Mouse (Mus musculus): Measurements from ENCODE around the gene Nup210. TPM values are rescaled to one million over a fixed set of nuclear protein-coding genes. Genes with fewer than 3 reads are reported as not detected.
A peak's percentile ranks its signal among the peaks of the same experiment; 100 is the strongest.

The Nup210 gene
- polyA plus RNA-seq, 1 experiment from 2014 or later, result 2.8 TPM

DNA sequence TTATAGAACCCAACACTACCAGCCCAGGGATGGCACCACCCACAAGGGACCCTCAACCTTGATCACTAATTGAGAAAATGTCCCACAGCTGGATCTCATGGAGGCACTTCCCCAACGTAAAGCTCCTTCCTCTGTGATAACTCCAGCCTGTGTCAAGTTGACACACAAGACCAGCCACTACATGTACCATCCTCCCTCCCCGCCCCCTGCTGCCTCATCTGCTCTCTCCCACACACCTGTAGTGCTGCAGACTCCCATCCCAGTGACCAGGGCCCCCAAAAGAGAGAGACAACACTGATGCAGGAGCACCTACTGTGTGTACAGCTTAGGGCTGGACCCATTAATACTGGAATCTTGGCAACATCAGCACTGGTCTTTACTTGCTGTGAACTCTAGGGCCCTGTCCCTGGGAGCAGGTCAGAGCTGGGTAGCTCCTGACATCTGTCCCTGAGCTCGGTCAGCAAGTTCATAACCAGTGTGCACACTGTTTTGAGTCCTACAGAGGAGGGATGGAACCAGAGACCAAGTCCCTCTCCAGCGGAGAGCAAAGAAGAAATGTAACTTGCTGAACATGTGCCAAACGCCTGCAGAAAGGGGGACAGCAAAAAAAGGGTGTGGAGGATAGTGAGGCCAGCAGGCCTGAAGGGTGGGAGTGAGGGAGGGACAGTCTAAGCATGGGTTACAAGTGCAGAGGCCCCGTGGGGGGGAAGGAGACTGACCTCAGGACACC is 45.0 kb upstream of the Nup210 start:
- ATAC-seq, result no peak
- WGBS, result 79% methylated on average over 6 of the region's 6 CpGs
- H3K36me3 ChIP-seq (ENCODE audit: control insufficient read depth, insufficient read depth), result no peaks in the 10 kb centered on the region
- H3K4me3 ChIP-seq (ENCODE audit: low read depth, low read length), result no peak overlapping the region
- no peak overlapping the region for H3K9ac ChIP-seq (ENCODE audit: low read depth, low read length)
- H3K27ac ChIP-seq (ENCODE audit: low read depth, low read length), result no peak overlapping the region
- TF ChIP-seq CTCF (IDR thresholded peaks at IDR 0.05; ENCODE audit: low read depth), result no peak
- 0 out of 2 replicates have a peak, but pooled peaks cover 3% of the 10 kb centered on the region for H3K4me1 ChIP-seq (replicated peaks; ENCODE audit: control insufficient read depth, insufficient read depth, low read length)
- no peak overlapping the region for H3K4me2 ChIP-seq (replicated peaks; ENCODE audit: low read depth)
- no peaks in the 10 kb centered on the region for H3K9me3 ChIP-seq (ENCODE audit: control insufficient read depth)
- no peaks in the 10 kb centered on the region for H3K27me3 ChIP-seq (replicated peaks; ENCODE audit: control insufficient read depth, insufficient read depth, low read length)

DNA sequence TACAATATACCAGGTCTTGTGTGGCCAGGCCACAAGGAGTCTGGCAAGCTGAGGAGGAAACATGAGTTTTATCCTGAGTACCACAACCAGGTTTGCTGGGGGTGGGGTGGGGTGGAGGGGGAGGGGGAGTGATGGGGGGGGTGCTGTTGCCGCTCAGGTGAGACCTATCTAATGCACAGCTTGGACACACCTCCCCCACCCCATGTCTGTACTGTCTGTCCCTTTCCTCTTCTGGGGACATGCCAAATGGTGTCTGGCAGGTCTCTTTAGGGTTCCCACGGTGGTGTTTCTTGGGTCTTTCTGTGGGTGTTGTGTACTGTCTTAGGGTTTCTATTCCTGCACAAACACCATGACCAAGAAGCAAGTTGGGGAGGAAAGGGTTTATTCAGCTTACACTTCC is 44.3 kb upstream of the Nup210 start:
- no peak overlapping the region for H3K27ac ChIP-seq (ENCODE audit: low read depth, low read length)
- ATAC-seq, result no peak
- 0 out of 2 replicates have a peak, but pooled peaks cover 7% of the 10 kb centered on the region for H3K4me1 ChIP-seq (replicated peaks; ENCODE audit: control insufficient read depth, insufficient read depth, low read length)
- H3K36me3 ChIP-seq (ENCODE audit: control insufficient read depth, insufficient read depth), result no peaks in the 10 kb centered on the region
- H3K27me3 ChIP-seq (replicated peaks; ENCODE audit: control insufficient read depth, insufficient read depth, low read length), result no peaks in the 10 kb centered on the region
- 74% methylated on average over 2 of the region's 2 CpGs for WGBS
- no peak for TF ChIP-seq CTCF (IDR thresholded peaks at IDR 0.05; ENCODE audit: low read depth)
- no peaks in the 10 kb centered on the region for H3K9me3 ChIP-seq (ENCODE audit: control insufficient read depth)
- H3K4me2 ChIP-seq (replicated peaks; ENCODE audit: low read depth), result no peak overlapping the region
- H3K9ac ChIP-seq (ENCODE audit: low read depth, low read length), result no peak overlapping the region
- no peak overlapping the region for H3K4me3 ChIP-seq (ENCODE audit: low read depth, low read length)

DNA sequence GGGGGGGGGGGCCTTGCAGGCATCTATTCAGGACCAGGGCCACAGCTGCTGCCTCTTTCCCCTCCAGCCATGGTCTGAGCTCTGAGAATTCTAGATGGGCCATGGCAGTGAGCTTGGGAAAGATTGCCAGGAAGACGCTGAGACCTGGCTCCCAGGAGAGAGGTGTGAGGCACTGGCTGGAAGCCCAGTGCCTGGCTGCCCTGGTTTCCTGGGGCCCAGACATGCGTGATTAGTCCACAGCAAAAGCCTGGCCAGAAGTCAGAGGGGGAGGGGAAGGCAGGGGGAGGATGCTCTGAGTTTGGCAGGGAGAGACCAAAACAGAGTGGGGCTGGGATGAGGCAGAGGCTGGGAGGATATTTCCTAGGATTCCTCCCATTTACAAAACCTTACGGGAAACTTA is 43.8 kb upstream of the Nup210 start:
- no peak for TF ChIP-seq CTCF (IDR thresholded peaks at IDR 0.05; ENCODE audit: low read depth)
- H3K27me3 ChIP-seq (replicated peaks; ENCODE audit: control insufficient read depth, insufficient read depth, low read length), result no peaks in the 10 kb centered on the region
- no peak overlapping the region for H3K9ac ChIP-seq (ENCODE audit: low read depth, low read length)
- ATAC-seq, result no peak
- H3K27ac ChIP-seq (ENCODE audit: low read depth, low read length), result no peak overlapping the region
- 57% methylated on average over 3 of the region's 3 CpGs for WGBS
- H3K4me3 ChIP-seq (ENCODE audit: low read depth, low read length), result no peak overlapping the region
- 0 out of 2 replicates have a peak, but pooled peaks cover 9% of the 10 kb centered on the region for H3K4me1 ChIP-seq (replicated peaks; ENCODE audit: control insufficient read depth, insufficient read depth, low read length)
- no peaks in the 10 kb centered on the region for H3K36me3 ChIP-seq (ENCODE audit: control insufficient read depth, insufficient read depth)
- no peak overlapping the region for H3K4me2 ChIP-seq (replicated peaks; ENCODE audit: low read depth)
- H3K9me3 ChIP-seq (ENCODE audit: control insufficient read depth), result no peaks in the 10 kb centered on the region

DNA sequence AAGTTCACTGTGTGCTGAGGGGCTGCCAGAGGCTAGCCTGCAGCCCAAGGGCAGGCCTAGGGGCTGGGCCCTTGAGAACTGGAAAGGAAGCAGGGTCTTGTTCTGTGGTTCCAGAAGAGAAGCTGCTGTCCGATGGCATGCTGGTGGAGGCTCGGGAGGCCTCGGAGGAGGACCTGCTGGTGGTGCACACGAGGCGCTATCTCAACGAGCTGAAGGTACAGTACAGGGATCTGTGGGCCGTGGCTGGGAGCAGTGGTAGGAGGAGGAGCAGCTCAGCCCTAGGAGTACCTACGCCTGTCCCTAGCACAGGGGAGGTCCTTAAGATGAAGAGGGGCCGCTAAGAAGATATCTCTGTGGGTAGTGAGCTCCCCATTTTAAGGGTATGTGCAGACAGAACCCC is 42.4 kb upstream of the Nup210 start:
- H3K9me3 ChIP-seq (ENCODE audit: control insufficient read depth), result no peaks in the 10 kb centered on the region
- H3K36me3 ChIP-seq (ENCODE audit: control insufficient read depth, insufficient read depth), result no peaks in the 10 kb centered on the region
- ATAC-seq, result no peak
- 0 out of 2 replicates have a peak, but pooled peaks cover 9% of the 10 kb centered on the region for H3K4me1 ChIP-seq (replicated peaks; ENCODE audit: control insufficient read depth, insufficient read depth, low read length)
- H3K4me3 ChIP-seq (ENCODE audit: low read depth, low read length), result no peak overlapping the region
- 83% methylated on average over 9 of the region's 9 CpGs for WGBS
- H3K9ac ChIP-seq (ENCODE audit: low read depth, low read length), result no peak overlapping the region
- no peak for TF ChIP-seq CTCF (IDR thresholded peaks at IDR 0.05; ENCODE audit: low read depth)
- H3K27ac ChIP-seq (ENCODE audit: low read depth, low read length), result no peak overlapping the region
- H3K27me3 ChIP-seq (replicated peaks; ENCODE audit: control insufficient read depth, insufficient read depth, low read length), result no peaks in the 10 kb centered on the region
- H3K4me2 ChIP-seq (replicated peaks; ENCODE audit: low read depth), result no peak overlapping the region

DNA sequence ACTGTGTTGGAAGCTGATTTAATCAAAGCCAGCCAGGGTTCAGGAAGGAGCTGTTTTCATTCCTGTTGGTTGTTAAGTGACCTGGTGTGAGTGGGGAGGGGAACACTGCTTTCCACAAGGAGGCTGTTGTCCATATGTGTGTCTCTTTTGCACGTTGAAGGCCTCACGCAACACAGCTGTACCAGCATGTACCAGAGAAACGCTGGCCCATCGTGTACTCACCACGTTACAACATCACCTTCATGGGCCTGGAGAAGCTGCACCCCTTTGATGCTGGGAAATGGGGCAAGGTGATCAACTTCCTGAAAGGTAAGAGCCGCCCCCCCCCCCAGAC is 40.6 kb upstream of the Nup210 start:
- ATAC-seq, result no peak
- Histone ChIP-seq H3K4me2 (replicated peaks; ENCODE audit: low read depth) (peak overlapping the region; percentile 92), H3K27ac (ENCODE audit: low read depth, low read length) (peak overlapping the region; percentile 31; the same call in 1 of the 2 replicates), H3K4me1 (replicated peaks; ENCODE audit: control insufficient read depth, insufficient read depth, low read length) (peaks cover 13% of the 10 kb centered on the region; the same call in 1 of the 2 replicates), H3K9me3 (ENCODE audit: control insufficient read depth) (no peaks in the 10 kb centered on the region), H3K9ac (ENCODE audit: low read depth, low read length) (peak overlapping the region; percentile 54; the same call in 1 of the 2 replicates), H3K36me3 (ENCODE audit: control insufficient read depth, insufficient read depth) (no peaks in the 10 kb centered on the region; the same call in 1 of the 2 replicates), H3K4me3 (ENCODE audit: low read depth, low read length) (peak overlapping the region; percentile 65), H3K27me3 (replicated peaks; ENCODE audit: control insufficient read depth, insufficient read depth, low read length) (0 out of 2 replicates have a peak, but pooled peaks cover 4% of the 10 kb centered on the region)
- TF ChIP-seq CTCF (IDR thresholded peaks at IDR 0.05; ENCODE audit: low read depth), result no peak
- WGBS, result 30% methylated on average over 5 of the region's 6 CpGs

DNA sequence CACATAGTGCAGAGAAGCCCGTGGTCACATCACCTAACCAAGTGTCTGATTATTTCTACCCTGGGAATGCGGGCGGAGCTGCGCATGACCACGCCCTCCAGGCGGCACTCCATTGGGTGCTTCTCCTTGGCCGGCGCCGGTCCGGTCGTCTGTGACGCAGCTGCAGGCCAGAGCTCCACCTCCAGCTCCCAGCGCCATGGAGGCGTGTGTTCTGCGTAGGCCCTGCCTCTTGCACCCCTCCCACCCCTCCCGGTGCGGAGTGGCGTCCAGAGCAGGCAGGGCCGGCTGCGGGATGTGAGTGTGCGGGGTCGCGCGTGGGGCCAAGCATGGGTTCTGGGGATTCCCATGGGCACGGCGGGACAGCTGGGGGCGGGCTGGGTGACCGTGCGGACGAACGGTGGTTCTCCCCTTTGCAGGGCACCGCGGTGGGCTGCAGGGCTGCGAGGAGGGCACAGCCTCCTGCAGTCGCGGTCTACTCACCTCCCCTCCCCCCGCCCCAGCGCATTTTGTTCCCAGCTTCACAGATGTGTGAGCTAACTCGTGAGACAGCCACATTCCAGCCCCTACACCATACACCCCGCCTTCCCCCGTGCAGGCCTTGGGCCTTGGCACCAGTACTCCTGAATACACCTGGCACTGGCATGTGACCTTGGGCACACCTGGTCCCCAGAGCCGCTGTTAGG is 40.1 kb upstream of the Nup210 start, which contains the start of gene Hdac11:
Gene Hdac11 (plus strand): TSS at position 112 of the 683 bp plus-strand sequence.
- Histone ChIP-seq H3K9ac (ENCODE audit: low read depth, low read length) (peak within 1 kb of the TSS; percentile 54; the same call in 1 of the 2 replicates), H3K9me3 (ENCODE audit: control insufficient read depth) (no peaks in the 10 kb centered on the region), H3K4me2 (replicated peaks; ENCODE audit: low read depth) (peak within 1 kb of the TSS; percentile 92), H3K27ac (ENCODE audit: low read depth, low read length) (peak within 1 kb of the TSS; percentile 31; the same call in 1 of the 2 replicates), H3K36me3 (ENCODE audit: control insufficient read depth, insufficient read depth) (no peaks in the 10 kb centered on the region; the same call in 1 of the 2 replicates), H3K4me3 (ENCODE audit: low read depth, low read length) (peak within 1 kb of the TSS; percentile 65), H3K4me1 (replicated peaks; ENCODE audit: control insufficient read depth, insufficient read depth, low read length) (peaks cover 13% of the 10 kb centered on the region; the same call in 1 of the 2 replicates), H3K27me3 (replicated peaks; ENCODE audit: control insufficient read depth, insufficient read depth, low read length) (0 out of 2 replicates have a peak, but pooled peaks cover 4% of the 10 kb centered on the region)
- WGBS, result under 1% methylated on average over 41 of the region's 42 CpGs
- ATAC-seq, result peak; percentile 96
- no peak for TF ChIP-seq CTCF (IDR thresholded peaks at IDR 0.05; ENCODE audit: low read depth)

Measured in intestine, postnatal 0 days (tissue).